Mouse (Mus musculus) stomach, embryonic 16.5 days (tissue): ENCODE results near the gene Fkbp1a. TPM values are rescaled to one million over a fixed set of nuclear protein-coding genes. Genes with fewer than 3 reads are reported as not detected.

Experiments used
- polyA plus RNA-seq: library from polyadenylated mRNA; unstranded; fragments of >200 nt; fragmentation: Nextera tagmentation; extraction: Ambion mirVana; gene quantifications from 2 replicates; pipeline ENCODE4 v1.2.1, GENCODE M21; 2015

The Fkbp1a gene
- polyA plus RNA-seq, 1 experiment from 2014 or later: 572 TPM

Other genes starting within 250 kb of the Fkbp1a start
- gene 4921509C19Rik, start 66.3 kb upstream of the Fkbp1a start, polyA plus RNA-seq: not detected in 2 replicates
- gene Nsfl1c, start 48.3 kb upstream of the Fkbp1a start, polyA plus RNA-seq: 175 and 186 TPM in 2 replicates
- gene Sdcbp2, start 30.1 kb downstream of the Fkbp1a start, polyA plus RNA-seq: 25.9 and 36.2 TPM in 2 replicates
- 0.95 and 2.4 TPM in 2 replicates for gene Snph, start 90.1 kb downstream of the Fkbp1a start, polyA plus RNA-seq
- gene Rad21l, start 126.0 kb downstream of the Fkbp1a start, polyA plus RNA-seq: not detected in 2 replicates
- gene Tmem74b, start 159.5 kb downstream of the Fkbp1a start, polyA plus RNA-seq: 0.85 and 1.3 TPM in 2 replicates
- 41.4 and 42.0 TPM in 2 replicates for gene Psmf1, start 201.7 kb downstream of the Fkbp1a start, polyA plus RNA-seq